Mouse (Mus musculus) brain, embryonic 14.5 days (tissue): ENCODE data around the gene Cyp24a1. TPM values are rescaled to one million over a fixed set of nuclear protein-coding genes. Genes with fewer than 3 reads are reported as not detected.

ENCODE experiments used
- DNase-seq: peaks from one replicate; pipeline ENCODE4 v3.0.0-alpha.2; 2011; ENCODE audit warnings: low read depth
- CTCF ChIP-seq: fragments of 200-500 bp; IDR thresholded peaks from 2 replicates; pipeline ENCODE4 v1.5.1; 2012; ENCODE audit warnings: inconsistent platforms, mild to moderate bottlenecking, moderate library complexity, borderline replicate concordance; ENCODE audit not compliant: insufficient read depth, insufficient read length; ENCODE audit errors: extremely low read depth
- POLR2A ChIP-seq: fragments of 200-500 bp; IDR thresholded peaks from 2 replicates; pipeline ENCODE4 v1.6.1; 2012; ENCODE audit warnings: mild to moderate bottlenecking, inconsistent platforms, borderline replicate concordance; ENCODE audit not compliant: poor library complexity, insufficient read depth, insufficient read length, severe bottlenecking; ENCODE audit errors: extremely low read depth
- polyA plus RNA-seq: library from polyadenylated mRNA; depleted of rRNA; stranded (reverse); fragments of >200 nt; gene quantifications from 2 replicates; pipeline ENCODE4 v1.2.3, GENCODE M21; 2012; rRNA removed

Gene Cyp24a1
- polyA plus RNA-seq, 1 experiment = 0.16 TPM

DNA sequence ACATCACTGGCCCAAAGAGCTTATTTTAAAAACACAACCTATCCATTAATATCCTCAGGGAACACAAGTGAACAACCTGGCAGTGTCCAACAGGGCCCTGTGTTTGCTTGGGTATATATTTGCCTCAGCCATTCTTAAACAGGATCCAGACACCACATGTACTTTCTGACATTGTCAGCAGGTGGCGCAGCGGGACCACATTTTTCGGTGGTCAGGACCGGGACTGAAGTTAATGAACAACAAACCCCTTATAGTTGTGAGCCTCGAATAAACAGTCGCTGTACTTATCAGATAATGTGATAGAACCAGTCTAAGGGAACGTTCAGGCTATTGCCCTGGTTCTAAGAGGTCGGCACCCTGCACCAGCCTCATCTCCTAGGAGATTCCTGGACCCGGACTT is 46.0 kb downstream of the Cyp24a1 start:
- peak; percentile 86 for DNase-seq
- TF ChIP-seq POLR2A = no peak
- peak; percentile 92 for TF ChIP-seq CTCF

DNA sequence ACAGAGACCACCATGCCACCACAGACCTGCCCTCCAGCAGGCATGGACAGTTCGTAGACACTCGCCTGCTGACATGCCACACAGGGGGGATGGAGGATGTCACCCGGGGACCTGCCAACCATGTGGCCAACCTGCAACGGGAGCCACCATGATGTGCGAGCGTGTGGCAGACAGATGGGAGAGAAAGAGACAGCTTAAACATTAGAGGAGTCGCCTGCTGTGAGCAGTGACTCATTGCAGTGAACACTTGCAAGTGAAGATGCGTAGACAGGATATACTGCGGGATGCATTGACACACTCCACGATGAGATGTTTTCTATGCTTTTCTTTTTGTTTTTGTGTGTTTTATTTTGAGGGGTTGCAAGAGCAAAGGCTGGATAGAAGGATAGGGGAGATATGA is 49.3 kb downstream of the Cyp24a1 start:
- no peak for TF ChIP-seq POLR2A
- TF ChIP-seq CTCF = no peak
- DNase-seq = peak; percentile 65

GRCm38 (mm10) chr2:170446843-170447383 is 50.0 kb downstream of the Cyp24a1 start:
- DNase-seq = peak; percentile 41
- TF ChIP-seq CTCF (no peak), POLR2A (no peak)

DNA sequence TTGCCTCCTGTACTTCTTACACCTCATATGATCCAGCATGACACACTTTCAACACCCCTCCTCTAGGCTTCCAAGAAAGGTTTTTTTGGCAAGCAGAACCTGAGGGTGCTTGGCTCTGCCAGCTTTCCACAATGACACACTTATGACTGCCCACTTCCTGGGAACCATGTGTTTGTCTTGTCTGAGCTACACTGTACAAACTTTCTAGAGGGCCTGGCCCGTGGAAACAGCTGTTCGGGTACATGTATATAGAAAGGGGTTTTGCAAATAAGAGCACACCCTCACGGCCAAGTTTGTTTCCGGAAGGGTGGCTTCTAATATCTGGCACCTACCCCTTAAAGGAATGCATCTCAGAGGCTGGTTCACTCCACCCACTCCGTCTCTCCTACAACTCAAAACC is 51.1 kb downstream of the Cyp24a1 start:
- DNase-seq = no peak
- TF ChIP-seq POLR2A (no peak), CTCF (no peak)

DNA sequence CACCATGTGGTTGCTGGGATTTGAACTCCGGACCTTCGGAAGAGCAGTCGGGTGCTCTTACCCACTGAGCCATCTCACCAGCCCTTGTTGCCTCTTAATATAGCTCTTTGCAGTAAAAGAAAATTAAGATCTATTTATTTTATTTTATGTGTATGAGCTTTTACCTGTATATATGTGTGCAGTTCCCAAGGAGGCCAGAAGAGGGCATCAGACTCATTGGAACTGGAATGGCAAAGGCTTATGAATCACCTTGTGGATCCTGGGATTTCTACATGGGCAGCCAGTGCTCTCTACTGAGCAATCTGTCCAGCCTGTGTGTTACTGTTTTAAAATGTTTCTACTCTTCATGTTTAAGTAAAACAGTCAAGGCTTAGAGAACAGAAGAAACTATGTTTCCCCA is 54.4 kb downstream of the Cyp24a1 start:
- TF ChIP-seq CTCF (peak; percentile 42; the same call in 1 of the 2 replicates), POLR2A (no peak)
- DNase-seq = peak; percentile 37

DNA sequence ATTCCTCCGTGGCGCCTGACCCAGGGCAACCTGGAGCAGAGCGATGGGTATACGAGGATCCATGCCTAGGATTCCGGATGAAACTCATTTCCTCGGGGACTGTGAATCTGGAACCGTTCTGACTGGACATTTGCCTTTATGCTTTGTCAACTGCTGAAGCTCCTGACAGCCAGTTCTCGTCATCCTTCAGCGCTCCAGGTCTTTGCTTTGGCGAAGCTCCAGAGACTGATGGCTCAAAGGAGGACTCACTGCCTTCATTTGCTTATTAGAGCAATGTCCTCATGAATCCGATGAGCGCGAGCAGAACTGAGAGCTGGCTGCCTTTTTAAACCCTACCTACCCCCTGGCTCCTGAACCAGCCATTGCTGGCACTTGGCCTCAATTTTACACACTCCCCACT is 58.2 kb downstream of the Cyp24a1 start:
- peak; percentile 38 for DNase-seq
- TF ChIP-seq POLR2A (no peak), CTCF (no peak)

- DNase-seq = no peak
- no peak for TF ChIP-seq POLR2A
- no peak for TF ChIP-seq CTCF
These were observed 60.7 kb downstream of the Cyp24a1 start for GRCm38 (mm10) chr2:170436204-170436603.

Other genes with a start within 250 kb of the Cyp24a1 start
- 3.7 and 9.4 TPM in 2 replicates for gene Bcas1, start 69.3 kb downstream of the Cyp24a1 start, polyA plus RNA-seq
- 55.5 and 55.6 TPM in 2 replicates for gene Pfdn4, start 717 bp downstream of the Cyp24a1 start, polyA plus RNA-seq
- gene 4930470P17Rik, start 104.9 kb upstream of the Cyp24a1 start, polyA plus RNA-seq = not detected in 2 replicates
- gene Dok5, start 234.7 kb upstream of the Cyp24a1 start, polyA plus RNA-seq = 30.6 and 35.0 TPM in 2 replicates